ENCODE assay signal across 8 mouse cellular contexts in the genomic region with DNA sequence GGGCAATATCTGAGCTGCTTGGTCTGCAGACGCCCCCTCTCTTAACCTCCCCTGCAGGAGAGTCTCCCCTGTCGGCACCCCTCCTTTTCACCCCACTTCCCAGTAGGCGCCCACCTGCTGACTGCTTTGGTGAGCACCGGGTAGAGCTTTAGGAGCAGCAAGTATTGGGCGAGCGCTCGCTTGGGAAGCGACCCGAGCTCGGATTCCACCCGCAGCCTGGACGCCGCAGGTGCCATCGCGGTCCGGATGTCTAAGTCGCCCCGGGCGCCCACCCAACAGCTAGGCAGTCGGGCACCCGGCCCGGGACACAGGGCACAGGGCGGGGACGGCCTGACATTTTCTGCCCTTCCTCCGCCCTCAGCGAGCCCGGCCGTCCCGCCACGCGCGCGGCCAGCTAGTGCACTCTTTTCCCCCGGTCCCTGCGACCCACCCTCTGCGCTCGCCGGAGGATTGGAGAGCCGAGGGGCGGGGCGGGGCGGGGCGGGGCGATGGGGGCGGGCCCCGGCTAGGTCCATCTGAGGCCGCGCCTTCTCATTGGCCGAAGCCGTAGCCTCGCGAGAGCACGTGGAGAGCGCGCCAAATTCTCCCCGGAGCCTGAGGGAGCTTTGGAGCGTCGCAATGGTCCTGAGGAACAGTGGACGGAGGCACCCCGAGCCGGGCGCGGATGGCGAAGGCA. TPM values are rescaled to one million over a fixed set of nuclear protein-coding genes. Genes with fewer than 3 reads are reported as not detected.
DNase-seq lines count a peak whose midpoint lies in the region; ATAC-seq lines count a peak whose summit lies in the region.

A gene (minus strand): TSS at position 417 of the 676 bp plus-strand sequence.
A gene (plus strand): TSS at position 537 of the 676 bp plus-strand sequence.

- ATAC-seq in heart, embryonic 14.5 days (ENCODE audit: insufficient number of reproducible peaks, insufficient read depth, low FRiP score, low read depth): peak; percentile 97
- ATAC-seq in liver, embryonic 12.5 days: peak; percentile 96

- under 1% methylated on average over 63 of the region's 64 CpGs for WGBS in heart, embryonic 14.5 days
- WGBS in liver, embryonic 12.5 days (ENCODE audit: insufficient replicate concordance): under 1% methylated on average over 64 of the region's 64 CpGs

- H3K27me3 ChIP-seq in heart, embryonic 14.5 days (ENCODE audit: control insufficient read depth, insufficient read depth, low read length): no peaks in the 10 kb centered on the region
- no peaks in the 10 kb centered on the region for H3K27me3 ChIP-seq in liver, embryonic 12.5 days (replicated peaks)
- H3K27me3 ChIP-seq in splenic B cell, adult 2 months (ENCODE audit: control insufficient read depth, insufficient read depth, low read length, poor library complexity, severe bottlenecking): peaks cover 2% of the 10 kb centered on the region; the same call in 1 of the 2 replicates

- peak within 1 kb of the TSS in 1 of 2 experiments; percentile 59; a peak in 2 of 4 replicates for H3K27ac ChIP-seq in heart, embryonic 14.5 days (replicated peaks in 1 of 2; ENCODE audit: control insufficient read depth in 1 of 2, insufficient read depth in 1 of 2, low read depth in 2 of 2, low read length in 2 of 2)
- H3K27ac ChIP-seq in liver, embryonic 12.5 days: peak within 1 kb of the TSS; percentile 82

- peak within 1 kb of the TSS; percentile 64 to 91 for H3K4me3 ChIP-seq in heart, embryonic 14.5 days (ENCODE audit: control insufficient read depth in 1 of 2, insufficient read depth in 1 of 2, low read depth in 1 of 2, low read length in 2 of 2)
- peak within 1 kb of the TSS; percentile 88 for H3K4me3 ChIP-seq in liver, embryonic 12.5 days

- no peaks in the 10 kb centered on the region for H3K9me3 ChIP-seq in heart, embryonic 14.5 days (ENCODE audit: control insufficient read depth, low read length)
- no peaks in the 10 kb centered on the region for H3K9me3 ChIP-seq in liver, embryonic 12.5 days (replicated peaks)

- peak; percentile 71 to 75 for DNase-seq in CD8-positive naive resting alpha-beta T cell, adult 2 months (ENCODE audit: low read depth in 2 of 2, low spot score in 2 of 2)
- DNase-seq in c-Kit-negative CD71-positive TER-119-positive erythroid progenitor cells, embryonic 14.5 days (ENCODE audit: low read depth, low spot score): peak; percentile 85
- DNase-seq in fibroblast of lung, adult 2 months (ENCODE audit: low read depth): peak; percentile 60
- peak; percentile 96 for DNase-seq in kidney, postnatal 10 days
- peak; percentile 84 for DNase-seq in naive thymus-derived CD4-positive, alpha-beta T cell, adult 2 months (ENCODE audit: low read depth)
- peak; percentile 91 for DNase-seq in splenic B cell, adult 2 months (ENCODE audit: low read depth, low spot score)

- peak within 1 kb of the TSS; percentile 81 for H3K9ac ChIP-seq in heart, embryonic 14.5 days (ENCODE audit: low read length)
- H3K9ac ChIP-seq in liver, embryonic 12.5 days: peak within 1 kb of the TSS; percentile 87

- peaks cover 18% of the 10 kb centered on the region for H3K36me3 ChIP-seq in heart, embryonic 14.5 days (ENCODE audit: control insufficient read depth, insufficient read depth, low read length)
- H3K36me3 ChIP-seq in liver, embryonic 12.5 days: peaks cover 21% of the 10 kb centered on the region
- no peaks in the 10 kb centered on the region for H3K36me3 ChIP-seq in splenic B cell, adult 2 months (ENCODE audit: control insufficient read depth, insufficient read depth, low read length, poor library complexity, severe bottlenecking)

- H3K4me2 ChIP-seq in heart, embryonic 14.5 days (ENCODE audit: low read length): peak within 1 kb of the TSS; percentile 98
- peak within 1 kb of the TSS; percentile 95 for H3K4me2 ChIP-seq in liver, embryonic 12.5 days

- H3K4me1 ChIP-seq in heart, embryonic 14.5 days (ENCODE audit: control insufficient read depth in 2 of 2, insufficient read depth in 2 of 2, low read length in 2 of 2): peaks cover 2 to 12% of the 10 kb centered on the region in 2 experiments; a peak in 3 of 4 replicates
- H3K4me1 ChIP-seq in liver, embryonic 12.5 days: peaks cover 42% of the 10 kb centered on the region

RNA-seq across cellular contexts. Expression of the first gene that starts in this region (rescaled TPM):
- 14.6 and 19.4 TPM in 2 replicates for polyA plus RNA-seq in heart, embryonic 14.5 days (2014; fragmentation: Nextera tagmentation; extraction: Ambion mirVana)
- 24.4 and 26.1 TPM in 2 replicates for polyA plus RNA-seq in liver, embryonic 12.5 days (2016; fragmentation: Nextera tagmentation; extraction: Ambion mirVana)

RNA-seq across cellular contexts. Expression of the second gene that starts in this region (rescaled TPM):
- polyA plus RNA-seq in heart, embryonic 14.5 days (2014; fragmentation: Nextera tagmentation; extraction: Ambion mirVana): 16.1 and 19.6 TPM in 2 replicates
- polyA plus RNA-seq in liver, embryonic 12.5 days (2016; fragmentation: Nextera tagmentation; extraction: Ambion mirVana): 26.5 and 27.9 TPM in 2 replicates
